Mouse (Mus musculus) kidney, embryonic 14.5 days (tissue): ENCODE data around the gene Pygm. TPM values are rescaled to one million over a fixed set of nuclear protein-coding genes. Genes with fewer than 3 reads are reported as not detected.

Source experiments
- ATAC-seq: fragments of 200-750 bp; cut with Nextera tagmentation; 2 replicates; pipeline ENCODE4 v1.8.0; 2017; ENCODE audit warnings: moderate number of reproducible peaks, mild to moderate bottlenecking, moderate TSS enrichment, moderate library complexity; ENCODE audit not compliant: low FRiP score, low TSS enrichment
- H3K27ac ChIP-seq: fragments of 300-500 bp; sonication (generic); 2 replicates; pipeline ENCODE4 v1.5.1; 2014; ENCODE audit warnings: low read depth, mild to moderate bottlenecking, low read length, moderate library complexity, mixed read lengths
- H3K27me3 ChIP-seq: fragments of 300-500 bp; sonication (generic); 2 replicates; pipeline ENCODE4 v1.6.1; 2014; ENCODE audit warnings: mild to moderate bottlenecking, low read length; ENCODE audit not compliant: control insufficient read depth, insufficient read depth
- H3K36me3 ChIP-seq: fragments of 300-500 bp; sonication (generic); 2 replicates; pipeline ENCODE4 v1.6.1; 2014; ENCODE audit warnings: low read length, mixed read lengths; ENCODE audit not compliant: control insufficient read depth, insufficient read depth
- H3K4me1 ChIP-seq: fragments of 300-500 bp; sonication (generic); 2 replicates; pipeline ENCODE4 v1.6.1; 2014; ENCODE audit warnings: low read length, mixed read lengths; ENCODE audit not compliant: control insufficient read depth, insufficient read depth
- H3K4me2 ChIP-seq: fragments of 300-500 bp; sonication (generic); replicated peaks from 2 replicates; pipeline ENCODE4 v1.6.1; 2014; ENCODE audit warnings: low read depth, mild to moderate bottlenecking, low read length
- H3K4me3 ChIP-seq: fragments of 300-500 bp; sonication (generic); 2 replicates; pipeline ENCODE4 v1.5.1; 2014; ENCODE audit warnings: mild to moderate bottlenecking, low read length
- H3K9ac ChIP-seq: fragments of 300-500 bp; sonication (generic); 2 replicates; pipeline ENCODE4 v1.6.1; 2014; ENCODE audit warnings: low read depth, mild to moderate bottlenecking, low read length, moderate library complexity
- H3K9me3 ChIP-seq: fragments of 300-500 bp; sonication (generic); 2 replicates; pipeline ENCODE4 v1.6.1; 2016; ENCODE audit warnings: low read length; ENCODE audit not compliant: control insufficient read depth
- WGBS: fragments of 180-500 bp; shearing (Covaris S2); extraction: QIAGEN DNeasy Blood & Tissue Kit; methylation state at CpG from one replicate; pipeline ENCODE4 v1.1.7; 2014; 5-methylcytosine and 5-hydroxymethylcytosine counted together
- polyA plus RNA-seq: library from polyadenylated mRNA; unstranded; fragments of >200 nt; fragmentation: Nextera tagmentation; extraction: Ambion mirVana; gene quantifications from 2 replicates; pipeline ENCODE4 v1.2.1, GENCODE M21; 2014

Gene Pygm
- polyA plus RNA-seq, 1 experiment from 2014 or later: 16.4 TPM

DNA sequence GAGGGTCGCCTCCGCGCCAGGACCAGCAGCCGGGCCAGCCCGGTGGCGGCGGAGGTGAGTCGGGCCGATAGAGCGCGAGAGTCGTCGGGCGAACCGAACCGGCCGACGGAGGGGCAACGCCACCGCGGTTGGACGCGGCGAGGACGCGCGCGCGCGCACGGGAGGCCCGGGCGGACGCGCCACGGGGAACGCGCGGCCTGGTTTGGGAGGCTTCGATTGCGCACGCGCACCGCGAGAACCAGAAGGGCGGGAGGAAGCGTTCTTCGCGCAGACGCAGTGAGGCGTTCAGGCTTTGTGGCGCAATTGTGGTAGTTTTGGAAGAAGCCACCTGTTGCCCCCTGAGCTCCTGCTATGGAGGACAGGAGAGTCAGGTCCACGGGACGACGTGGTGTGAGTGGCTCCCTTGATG lies 19.9 kb upstream of the Pygm start:
- WGBS: under 1% methylated on average over 46 of the region's 55 CpGs
- Histone ChIP-seq H3K4me1 (peaks cover 22% of the 10 kb centered on the region; the same call in 1 of the 2 replicates), H3K27ac (peak overlapping the region; percentile 99)

DNA sequence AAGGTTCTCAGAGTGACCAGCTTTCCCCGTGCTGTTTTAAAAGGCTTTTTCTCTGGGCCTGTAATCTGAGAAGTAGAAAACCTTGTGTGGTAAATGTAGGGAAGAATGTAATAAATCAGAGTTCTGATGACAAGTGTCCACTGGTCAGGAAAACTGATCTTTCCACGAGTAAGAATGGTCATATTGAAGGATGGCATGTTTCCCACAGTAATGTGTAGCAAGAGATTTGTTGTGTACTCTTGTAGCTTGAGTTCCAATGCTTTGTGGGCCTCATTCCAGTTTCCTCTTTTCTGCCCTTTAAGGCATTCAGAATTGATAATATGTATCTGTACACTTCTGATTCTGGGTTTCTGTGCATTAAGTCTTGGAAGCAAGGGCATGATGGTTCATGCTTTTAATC lies 19.4 kb upstream of the Pygm start:
- H3K4me2 ChIP-seq: peak overlapping the region; percentile 85
- peaks cover 50% of the 10 kb centered on the region for H3K36me3 ChIP-seq
- peak overlapping the region; percentile 99 for H3K4me3 ChIP-seq
- H3K4me1 ChIP-seq: peaks cover 22% of the 10 kb centered on the region; the same call in 1 of the 2 replicates
- H3K9me3 ChIP-seq: no peaks in the 10 kb centered on the region
- no peak for ATAC-seq
- H3K27ac ChIP-seq: 0 out of 2 replicates have a peak overlapping the region, but pooled peaks have one; percentile 99
- no peaks in the 10 kb centered on the region for H3K27me3 ChIP-seq
- peak overlapping the region; percentile 99 for H3K9ac ChIP-seq
- WGBS: 2% methylated on average over 2 of the region's 2 CpGs

More for the DNA sequence above, 19.9 kb upstream of the Pygm start:
- Histone ChIP-seq H3K9ac (peak overlapping the region; percentile 99), H3K36me3 (peaks cover 44% of the 10 kb centered on the region), H3K9me3 (no peaks in the 10 kb centered on the region), H3K4me2 (peak overlapping the region; percentile 85), H3K4me3 (peak overlapping the region; percentile 99), H3K27me3 (no peaks in the 10 kb centered on the region)
- ATAC-seq: 0 out of 2 replicates have a peak, but pooled peaks have one; percentile 7

DNA sequence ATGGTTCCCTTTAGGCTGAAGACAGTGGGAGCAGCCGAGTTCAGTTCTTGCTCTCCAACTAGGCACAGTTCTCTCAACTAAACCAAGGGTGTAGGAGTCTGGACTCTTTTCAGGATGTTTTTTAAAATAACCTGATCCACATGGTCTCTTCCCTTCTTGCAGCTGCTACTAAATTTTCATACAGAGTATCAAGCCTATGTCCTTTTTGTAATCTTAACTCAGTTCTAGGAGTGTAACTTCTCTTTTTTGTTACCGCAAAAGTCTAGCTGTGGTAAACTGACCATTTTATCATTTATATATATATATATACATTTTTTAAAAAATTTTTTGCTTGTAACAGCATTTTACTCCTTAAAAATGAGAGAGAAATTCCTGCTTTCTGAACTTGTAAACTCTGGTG lies 14.0 kb upstream of the Pygm start:
- no peak for ATAC-seq
- 90% methylated on average over 2 of the region's 2 CpGs for WGBS
- Histone ChIP-seq H3K36me3 (peaks cover 98% of the 10 kb centered on the region), H3K27me3 (no peaks in the 10 kb centered on the region), H3K4me3 (no peak overlapping the region), H3K9ac (no peak overlapping the region), H3K4me1 (peaks cover 14% of the 10 kb centered on the region; the same call in 1 of the 2 replicates), H3K9me3 (no peaks in the 10 kb centered on the region), H3K4me2 (no peak overlapping the region), H3K27ac (no peak overlapping the region)

DNA sequence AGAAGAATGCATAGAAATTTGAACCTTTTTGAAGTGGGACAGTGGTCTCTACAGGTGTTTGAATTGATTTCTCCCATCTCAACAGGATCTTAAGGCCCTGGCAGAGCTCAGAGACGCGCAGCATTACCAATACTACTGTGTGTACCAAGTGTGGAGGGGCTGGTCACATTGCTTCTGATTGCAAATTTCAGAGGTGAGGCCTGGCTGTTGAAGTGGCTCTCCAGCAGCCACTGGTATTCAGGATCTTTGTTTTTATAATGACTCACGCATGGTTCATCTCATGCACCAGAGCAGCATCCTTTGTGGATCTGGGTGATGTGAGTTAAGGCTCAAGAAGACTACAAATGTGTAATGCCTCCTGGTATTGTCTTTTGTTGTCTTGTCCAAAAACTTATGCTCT lies 11.8 kb upstream of the Pygm start:
- no peak for ATAC-seq
- Histone ChIP-seq H3K9me3 (no peaks in the 10 kb centered on the region), H3K36me3 (peaks cover 100% of the 10 kb centered on the region), H3K9ac (no peak overlapping the region), H3K4me2 (no peak overlapping the region), H3K27ac (no peak overlapping the region), H3K4me1 (peaks cover under 1% of the 10 kb centered on the region; the same call in 1 of the 2 replicates), H3K27me3 (no peaks in the 10 kb centered on the region), H3K4me3 (no peak overlapping the region)
- WGBS: 93% methylated on average over 3 of the region's 3 CpGs

DNA sequence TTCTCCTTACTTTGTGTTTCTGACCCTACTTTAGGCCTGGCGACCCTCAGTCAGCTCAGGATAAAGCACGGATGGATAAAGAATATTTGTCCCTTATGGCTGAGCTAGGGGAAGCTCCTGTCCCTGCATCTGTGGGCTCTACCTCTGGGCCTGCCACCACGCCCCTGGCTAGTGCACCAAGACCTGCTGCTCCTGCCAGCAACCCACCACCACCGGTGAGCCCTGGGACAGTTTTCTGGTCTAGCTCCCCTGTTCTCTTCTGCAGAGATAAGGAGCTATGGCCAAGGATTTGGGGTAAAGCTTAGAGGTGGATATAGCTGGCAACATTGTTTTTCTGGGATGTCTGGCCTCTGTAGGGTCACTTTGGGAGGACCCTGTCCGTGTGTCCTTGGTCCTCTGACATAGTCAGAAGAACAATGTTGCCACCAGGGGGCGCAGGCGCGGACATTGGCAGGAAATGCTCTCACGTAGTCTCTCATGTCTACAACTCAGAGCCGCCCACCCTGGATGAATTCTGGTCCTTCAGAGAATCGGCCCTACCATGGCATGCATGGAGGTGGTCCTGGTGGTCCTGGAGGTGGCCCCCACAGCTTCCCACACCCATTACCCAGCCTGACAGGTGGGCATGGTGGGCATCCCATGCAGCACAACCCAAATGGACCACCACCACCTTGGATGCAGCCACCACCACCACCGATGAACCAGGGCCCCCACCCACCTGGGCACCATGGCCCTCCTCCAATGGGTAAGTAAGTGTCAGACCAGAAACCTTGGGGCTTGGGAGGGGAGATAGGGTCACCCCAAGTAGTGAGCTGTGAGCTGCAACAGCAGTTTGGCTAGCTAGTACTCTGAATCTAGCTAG lies 10.4 kb upstream of the Pygm start:
- Histone ChIP-seq H3K4me2 (no peak overlapping the region), H3K36me3 (peaks cover 100% of the 10 kb centered on the region), H3K9me3 (no peaks in the 10 kb centered on the region), H3K27ac (no peak overlapping the region), H3K9ac (no peak overlapping the region), H3K27me3 (no peaks in the 10 kb centered on the region), H3K4me3 (no peak overlapping the region), H3K4me1 (no peaks in the 10 kb centered on the region)
- WGBS: 66% methylated on average over 12 of the region's 12 CpGs
- ATAC-seq: peak; percentile 47

DNA sequence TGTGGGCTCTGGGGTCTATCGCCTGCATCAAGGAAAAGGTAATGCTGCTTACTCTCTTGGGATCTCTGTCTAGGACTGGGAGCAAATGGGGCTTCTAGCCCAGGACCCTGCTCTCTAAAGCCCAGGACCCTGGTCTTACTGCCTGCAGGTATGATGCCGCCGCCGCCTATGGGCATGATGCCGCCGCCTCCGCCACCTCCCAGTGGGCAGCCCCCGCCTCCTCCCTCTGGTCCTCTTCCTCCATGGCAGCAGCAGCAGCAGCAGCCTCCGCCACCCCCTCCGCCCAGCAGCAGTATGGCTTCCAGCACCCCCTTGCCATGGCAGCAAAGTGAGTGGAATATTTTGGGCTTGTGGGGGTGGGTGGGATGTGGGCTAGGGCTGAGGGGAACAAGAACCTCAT lies 9.6 kb upstream of the Pygm start:
- no peaks in the 10 kb centered on the region for H3K27me3 ChIP-seq
- H3K4me3 ChIP-seq: no peak overlapping the region
- no peak overlapping the region for H3K27ac ChIP-seq
- H3K36me3 ChIP-seq: peaks cover 98% of the 10 kb centered on the region
- no peak overlapping the region for H3K9ac ChIP-seq
- no peaks in the 10 kb centered on the region for H3K9me3 ChIP-seq
- no peak overlapping the region for H3K4me2 ChIP-seq
- ATAC-seq: no peak
- no peaks in the 10 kb centered on the region for H3K4me1 ChIP-seq
- WGBS: 98% methylated on average over 9 of the region's 10 CpGs

DNA sequence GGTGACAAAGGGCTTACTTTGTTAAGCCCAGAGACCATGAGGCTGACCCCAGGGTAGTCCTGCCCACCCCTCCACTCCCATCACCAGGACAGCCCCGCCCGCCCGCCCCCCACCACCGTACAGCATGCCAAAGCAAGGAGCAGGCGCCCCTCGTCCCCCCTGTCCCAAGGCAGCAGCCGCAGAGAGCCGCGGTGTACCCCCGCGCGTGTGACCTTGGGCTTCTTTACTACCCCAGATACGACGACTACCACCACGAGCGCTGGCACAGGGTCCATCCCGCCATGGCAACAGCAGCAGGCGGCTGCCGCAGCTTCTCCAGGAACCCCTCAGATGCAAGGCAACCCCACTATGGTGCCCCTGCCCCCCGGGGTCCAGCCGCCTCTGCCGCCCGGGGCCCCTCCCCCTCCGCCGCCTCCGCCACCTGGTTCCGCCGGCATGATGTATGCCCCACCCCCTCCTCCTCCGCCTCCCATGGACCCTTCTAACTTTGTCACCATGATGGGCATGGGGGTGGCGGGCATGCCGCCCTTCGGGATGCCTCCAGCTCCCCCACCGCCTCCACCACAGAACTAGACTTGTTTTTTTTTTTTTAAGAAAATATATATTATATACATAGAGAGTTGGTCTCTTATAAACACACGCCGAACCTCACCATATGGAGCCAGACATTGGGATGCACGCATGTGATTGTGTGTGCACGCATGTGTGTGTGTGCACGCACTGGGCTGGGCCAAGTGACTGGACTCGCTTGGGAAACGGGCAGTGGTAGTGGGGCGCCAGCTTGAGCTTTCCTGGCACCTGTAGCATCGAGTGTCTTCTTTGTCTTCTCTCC lies 8.6 kb upstream of the Pygm start:
- H3K4me1 ChIP-seq: no peaks in the 10 kb centered on the region
- no peak overlapping the region for H3K4me3 ChIP-seq
- no peak overlapping the region for H3K9ac ChIP-seq
- WGBS: 92% methylated on average over 37 of the region's 42 CpGs
- H3K27ac ChIP-seq: no peak overlapping the region
- H3K36me3 ChIP-seq: peaks cover 90% of the 10 kb centered on the region
- H3K27me3 ChIP-seq: no peaks in the 10 kb centered on the region
- no peak overlapping the region for H3K4me2 ChIP-seq
- no peak for ATAC-seq
- H3K9me3 ChIP-seq: no peaks in the 10 kb centered on the region

DNA sequence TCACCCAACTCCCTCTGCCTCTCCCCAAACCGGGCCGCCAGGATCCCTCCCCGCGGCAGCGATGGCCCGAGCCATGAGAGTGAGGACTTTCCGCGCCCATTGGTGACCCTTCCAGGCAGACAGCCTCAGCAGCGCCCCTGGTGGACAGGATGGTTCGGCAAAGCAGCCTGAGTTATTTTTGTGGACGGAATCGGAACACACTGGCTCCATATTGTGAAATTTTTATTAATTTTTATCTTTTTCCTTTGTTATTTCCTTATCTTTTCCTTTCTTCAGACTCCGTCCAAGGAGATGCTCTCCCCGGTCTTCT lies 8.0 kb upstream of the Pygm start:
- H3K36me3 ChIP-seq: peaks cover 88% of the 10 kb centered on the region
- H3K4me3 ChIP-seq: no peak overlapping the region
- H3K27me3 ChIP-seq: no peaks in the 10 kb centered on the region
- no peaks in the 10 kb centered on the region for H3K4me1 ChIP-seq
- no peak overlapping the region for H3K27ac ChIP-seq
- 77% methylated on average over 14 of the region's 14 CpGs for WGBS
- no peaks in the 10 kb centered on the region for H3K9me3 ChIP-seq
- no peak overlapping the region for H3K4me2 ChIP-seq
- H3K9ac ChIP-seq: no peak overlapping the region
- no peak for ATAC-seq

DNA sequence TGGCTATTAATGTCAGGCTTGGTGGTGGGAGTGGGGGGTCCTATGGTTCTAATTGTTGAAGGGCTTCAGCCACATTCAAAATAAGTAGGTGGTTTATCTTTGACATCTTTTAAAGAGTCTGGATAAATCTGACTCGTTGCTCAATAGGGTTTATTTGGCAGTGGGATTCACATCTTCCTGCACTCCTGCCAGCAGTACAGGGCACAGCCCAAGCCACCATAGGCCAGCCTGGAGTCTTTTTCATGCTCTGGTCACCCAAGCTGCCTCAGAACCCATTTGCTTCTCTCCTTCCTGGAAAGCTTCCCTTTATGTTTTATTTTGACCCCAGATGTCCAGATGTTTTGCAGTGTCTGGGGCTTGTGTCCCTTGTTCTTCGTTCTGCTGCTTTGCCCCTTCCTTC lies 7.6 kb upstream of the Pygm start:
- H3K4me2 ChIP-seq: no peak overlapping the region
- H3K9ac ChIP-seq: no peak overlapping the region
- no peak overlapping the region for H3K4me3 ChIP-seq
- no peak overlapping the region for H3K27ac ChIP-seq
- H3K36me3 ChIP-seq: peaks cover 84% of the 10 kb centered on the region
- no peaks in the 10 kb centered on the region for H3K27me3 ChIP-seq
- ATAC-seq: no peak
- no peaks in the 10 kb centered on the region for H3K4me1 ChIP-seq
- H3K9me3 ChIP-seq: no peaks in the 10 kb centered on the region
- 93% methylated on average over 2 of the region's 2 CpGs for WGBS
